Mouse (Mus musculus): ENCODE results near the gene Gm43064.
"Not testable (repeated sequence)": the region's sequence is repeated elsewhere in the genome, so short reads cannot be mapped to it uniquely, and the experiment has no call there.

Gene Gm43064

DNA sequence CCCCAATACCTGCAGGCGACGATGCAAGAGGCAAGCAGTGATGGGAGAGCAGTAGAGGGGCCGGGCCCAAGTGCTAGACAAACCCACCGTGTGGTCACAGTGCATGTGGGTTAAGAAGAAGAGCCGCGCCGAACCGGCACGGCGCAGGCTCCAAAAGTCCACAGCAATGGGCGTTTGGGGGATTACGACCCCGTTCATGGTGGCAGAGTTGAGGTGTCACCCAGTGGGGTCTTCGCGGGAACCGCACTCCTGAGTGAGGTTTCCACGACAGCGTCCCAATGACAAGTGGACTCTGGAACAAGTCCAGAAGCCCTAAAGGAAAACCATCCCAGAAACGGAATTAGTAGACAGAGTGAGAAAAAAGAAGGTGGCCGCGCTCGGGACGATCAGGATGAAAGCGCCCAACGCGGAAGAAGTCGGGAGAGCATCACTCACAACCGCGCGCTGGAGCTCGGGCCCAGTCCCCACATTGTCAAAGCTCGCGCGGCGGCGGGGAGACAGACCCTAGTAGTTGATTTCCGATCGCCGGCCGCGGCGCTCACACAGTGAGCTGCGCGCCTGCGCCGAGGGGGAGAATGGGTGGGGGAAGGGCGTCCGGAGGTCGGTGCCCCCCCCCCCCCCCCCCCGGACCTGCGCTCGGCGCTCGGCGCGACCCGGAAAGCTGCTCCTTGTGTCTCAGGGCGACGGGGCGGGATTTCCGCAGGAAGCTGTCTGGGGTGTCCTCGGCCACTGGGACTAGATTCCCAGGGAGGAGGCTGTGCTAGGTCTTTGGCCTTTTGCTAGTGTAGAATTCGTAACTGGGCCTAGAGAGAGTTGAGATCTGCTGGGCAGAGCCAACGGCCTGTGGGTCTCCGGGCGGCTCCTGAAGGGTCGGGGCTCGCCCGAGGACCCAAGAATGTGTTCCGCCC, at the start of gene Gm43064, which contains the start of the genes Dclre1b and Ap4b1:
Gm43064 (plus strand) TSS at position 683 of the 908 bp plus-strand sequence.
Dclre1b (minus strand) TSS at position 554 of the 908 bp plus-strand sequence.
Ap4b1 (plus strand) TSS at position 630 of the 908 bp plus-strand sequence.
- peak; percentile 98 for DNase-seq (ENCODE audit: inconsistent ontology term)

- no peak for DNase-seq (ENCODE audit: inconsistent ontology term)
These were observed 42.6 kb upstream of the Gm43064 start for GRCm38 (mm10) chr3:103766789-103767188.

DNA sequence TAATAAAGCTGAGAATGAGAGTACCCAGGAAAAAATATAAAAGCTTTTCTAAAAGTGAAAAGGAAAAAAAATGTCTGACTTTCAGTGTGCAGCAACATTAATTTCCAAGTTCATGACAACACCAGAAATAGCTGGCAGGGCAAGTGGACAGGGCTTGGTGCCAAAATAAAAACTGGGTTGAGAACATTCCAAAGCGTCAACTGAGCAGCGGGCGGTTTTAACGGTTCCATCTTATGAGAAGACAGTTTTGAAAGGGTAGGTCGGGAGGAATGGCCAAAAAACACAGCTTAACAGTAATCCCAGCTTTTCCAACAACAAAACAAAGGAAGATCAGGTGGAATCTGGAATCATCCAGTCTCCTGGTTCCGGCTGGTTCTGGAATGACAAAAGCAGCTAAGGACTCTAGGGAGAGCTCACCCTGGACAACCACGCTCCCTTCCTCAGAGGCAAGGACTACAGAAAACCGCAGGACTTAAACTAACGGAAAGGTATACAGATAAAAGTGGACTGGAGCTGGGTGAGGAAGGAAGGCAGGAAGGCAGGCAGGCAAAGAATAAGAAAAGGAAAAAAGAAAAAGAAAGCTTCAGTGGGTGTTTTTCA, 37.7 kb upstream of the Gm43064 start:
- peak; percentile 92 for DNase-seq (ENCODE audit: inconsistent ontology term)

DNA sequence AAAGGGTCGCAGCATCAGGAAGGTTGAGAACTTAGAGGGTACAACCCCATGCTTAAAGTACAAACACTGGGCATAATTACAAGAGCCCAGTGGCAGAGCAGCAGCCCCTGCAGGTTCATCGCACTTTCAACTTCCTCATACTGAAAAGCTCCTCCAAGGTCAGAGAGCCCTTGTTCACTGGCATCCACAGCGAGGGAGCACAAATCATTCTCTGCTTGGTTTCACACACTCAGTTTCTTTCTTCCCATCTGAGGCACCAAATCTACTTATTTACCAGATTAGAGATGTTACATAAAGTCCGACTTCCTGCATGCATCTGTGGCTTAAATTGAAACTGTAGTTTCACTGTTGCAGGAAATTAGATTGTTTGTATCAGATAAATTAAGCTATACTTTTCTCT, 36.5 kb upstream of the Gm43064 start:
- peak; percentile 36 for DNase-seq (ENCODE audit: inconsistent ontology term)

GRCm38 (mm10) chr3:103773508-103773907, 35.9 kb upstream of the Gm43064 start:
- no peak for DNase-seq (ENCODE audit: inconsistent ontology term)

DNA sequence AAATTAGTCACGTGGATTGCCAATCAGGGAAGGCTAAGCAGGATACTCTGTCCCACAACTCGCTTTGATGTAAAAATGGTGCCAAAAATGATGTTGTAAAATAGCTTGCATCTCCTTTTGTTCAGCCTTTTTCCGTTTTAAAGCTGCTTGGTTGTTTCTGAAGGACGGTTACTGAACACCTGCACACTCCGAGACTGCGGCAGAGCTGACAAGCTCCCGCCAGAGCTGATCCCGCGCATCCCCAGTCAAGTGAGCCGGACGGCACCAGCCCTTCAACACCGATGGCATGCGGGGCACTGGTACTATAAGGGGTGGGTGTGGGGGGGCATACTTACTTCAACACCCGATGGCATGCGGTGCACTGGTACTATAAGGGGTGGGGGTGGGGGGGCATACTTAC, 35.4 kb upstream of the Gm43064 start:
- DNase-seq (ENCODE audit: inconsistent ontology term), result peak; percentile 18

GRCm38 (mm10) chr3:103777940-103778339, 31.4 kb upstream of the Gm43064 start:
- no peak for DNase-seq (ENCODE audit: inconsistent ontology term)

DNA sequence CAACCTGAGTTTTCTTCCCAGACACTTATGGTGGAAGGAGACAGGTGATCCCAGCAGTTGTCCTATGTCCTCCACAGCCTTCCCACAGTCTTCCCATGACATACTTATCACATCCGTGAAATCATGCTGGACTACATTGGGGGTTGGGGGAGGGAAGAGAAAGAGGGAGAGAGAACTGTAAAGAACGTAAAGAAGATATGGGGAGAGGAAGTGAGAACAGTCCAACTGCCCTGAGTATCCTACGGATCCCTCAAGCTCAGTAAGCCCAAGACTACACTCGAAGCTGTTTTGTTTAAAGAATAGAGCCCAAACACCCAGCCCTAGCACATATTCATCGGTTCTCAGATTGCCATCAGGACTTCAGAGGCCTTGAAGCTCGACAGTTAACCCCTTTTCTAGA, 30.7 kb upstream of the Gm43064 start:
- DNase-seq (ENCODE audit: inconsistent ontology term), result no peak

DNA sequence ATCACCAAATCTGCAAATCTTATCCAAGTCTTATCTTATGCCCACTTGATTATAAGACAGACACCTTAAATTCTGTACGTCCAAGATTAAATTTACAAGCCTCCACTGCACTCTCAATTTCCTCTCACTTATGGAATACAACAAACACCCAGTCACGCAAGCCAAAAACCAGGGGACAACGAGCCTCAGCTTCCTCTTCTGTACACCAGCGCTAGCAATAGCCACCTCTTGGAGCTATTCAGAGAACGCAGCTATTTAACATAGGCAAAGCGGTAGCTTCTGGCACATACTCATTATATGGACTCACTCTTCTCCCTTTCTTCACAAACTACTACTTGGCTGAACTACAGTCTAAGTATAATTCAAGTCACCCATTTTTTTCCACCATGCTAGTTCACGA, 30.2 kb upstream of the Gm43064 start:
- no peak for DNase-seq (ENCODE audit: inconsistent ontology term)

DNA sequence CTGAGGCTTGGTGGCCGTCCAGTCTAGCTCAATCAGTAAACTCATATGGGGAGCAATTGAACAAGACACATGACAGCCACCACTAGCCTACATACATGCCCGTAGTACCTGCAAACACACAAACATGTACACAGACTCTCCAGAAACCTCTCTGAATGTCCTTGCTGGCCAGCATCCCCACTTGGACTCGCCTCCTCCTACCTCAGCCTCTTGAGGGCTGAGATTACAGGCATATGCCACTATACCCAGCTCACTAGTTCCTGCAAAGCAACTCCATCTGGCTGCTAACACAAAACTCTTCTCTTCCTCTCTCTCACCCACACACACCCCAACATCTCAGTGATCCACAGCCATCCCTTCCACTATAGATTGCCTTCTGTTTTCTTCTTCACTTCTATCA, 29.1 kb upstream of the Gm43064 start:
- DNase-seq (ENCODE audit: inconsistent ontology term), result no peak

- no peak for DNase-seq (ENCODE audit: inconsistent ontology term)
These were observed 28.6 kb upstream of the Gm43064 start for GRCm38 (mm10) chr3:103780777-103781176.

DNA sequence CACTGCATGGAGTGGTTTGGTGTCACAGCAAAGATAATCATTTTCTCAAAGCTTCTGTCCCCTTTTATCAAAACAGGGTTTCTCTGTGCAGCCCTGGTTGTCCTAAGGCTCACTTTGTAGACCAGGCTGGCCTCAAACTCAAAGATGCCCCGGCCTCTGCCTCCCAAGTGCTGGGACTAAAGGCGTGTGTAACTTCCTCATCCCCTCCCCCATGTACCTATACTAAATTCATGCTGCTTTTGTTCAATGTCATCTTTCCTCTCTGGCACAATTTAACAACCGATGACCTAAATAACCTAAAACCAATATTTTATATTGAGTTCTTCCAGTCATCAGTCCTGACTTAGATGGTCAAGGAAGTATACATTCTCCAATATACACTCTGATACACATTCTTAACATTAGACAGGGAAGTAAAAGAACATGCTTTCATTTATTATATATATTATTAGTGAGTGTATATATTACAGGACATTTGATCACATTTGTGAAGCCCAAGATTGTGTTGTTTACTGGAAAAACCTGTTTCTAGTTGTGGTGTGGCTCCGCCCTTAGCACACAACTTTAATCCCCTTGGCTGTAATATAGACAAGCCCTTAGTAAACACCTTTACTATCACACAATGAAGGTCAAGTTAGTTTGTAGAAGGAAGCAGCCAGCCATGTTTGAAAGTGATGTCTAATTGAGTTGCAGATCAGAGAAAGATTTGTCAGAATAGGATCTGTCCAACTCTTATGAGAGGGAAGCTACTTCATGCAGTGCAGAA, 26.3 kb upstream of the Gm43064 start:
- no peak for DNase-seq (ENCODE audit: inconsistent ontology term)

GRCm38 (mm10) chr3:103787225-103787624, 22.1 kb upstream of the Gm43064 start:
- no peak for DNase-seq (ENCODE audit: inconsistent ontology term)

DNA sequence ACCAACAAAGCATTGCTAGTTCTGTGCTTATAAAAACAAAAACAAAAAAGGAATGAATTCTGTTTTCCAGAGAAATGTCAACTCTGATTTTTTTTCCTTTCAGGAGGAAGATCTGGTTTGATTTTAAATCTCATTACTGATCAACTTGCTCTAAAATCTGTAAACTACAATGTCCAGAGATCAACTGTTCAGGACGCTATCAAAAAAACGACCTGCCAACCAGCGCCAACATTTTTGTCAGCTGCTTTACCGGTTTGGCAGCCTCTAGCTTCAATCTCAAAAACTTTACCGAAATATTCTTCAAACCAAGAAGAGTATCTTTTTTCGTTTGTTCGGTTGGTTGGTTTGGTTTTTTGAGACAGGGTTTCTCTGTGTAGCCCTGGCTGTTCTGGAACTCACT, 20.3 kb upstream of the Gm43064 start:
- DNase-seq (ENCODE audit: inconsistent ontology term), result no peak

GRCm38 (mm10) chr3:103789891-103790345, 19.5 kb upstream of the Gm43064 start:
- DNase-seq (ENCODE audit: inconsistent ontology term), result peak; percentile 84

DNA sequence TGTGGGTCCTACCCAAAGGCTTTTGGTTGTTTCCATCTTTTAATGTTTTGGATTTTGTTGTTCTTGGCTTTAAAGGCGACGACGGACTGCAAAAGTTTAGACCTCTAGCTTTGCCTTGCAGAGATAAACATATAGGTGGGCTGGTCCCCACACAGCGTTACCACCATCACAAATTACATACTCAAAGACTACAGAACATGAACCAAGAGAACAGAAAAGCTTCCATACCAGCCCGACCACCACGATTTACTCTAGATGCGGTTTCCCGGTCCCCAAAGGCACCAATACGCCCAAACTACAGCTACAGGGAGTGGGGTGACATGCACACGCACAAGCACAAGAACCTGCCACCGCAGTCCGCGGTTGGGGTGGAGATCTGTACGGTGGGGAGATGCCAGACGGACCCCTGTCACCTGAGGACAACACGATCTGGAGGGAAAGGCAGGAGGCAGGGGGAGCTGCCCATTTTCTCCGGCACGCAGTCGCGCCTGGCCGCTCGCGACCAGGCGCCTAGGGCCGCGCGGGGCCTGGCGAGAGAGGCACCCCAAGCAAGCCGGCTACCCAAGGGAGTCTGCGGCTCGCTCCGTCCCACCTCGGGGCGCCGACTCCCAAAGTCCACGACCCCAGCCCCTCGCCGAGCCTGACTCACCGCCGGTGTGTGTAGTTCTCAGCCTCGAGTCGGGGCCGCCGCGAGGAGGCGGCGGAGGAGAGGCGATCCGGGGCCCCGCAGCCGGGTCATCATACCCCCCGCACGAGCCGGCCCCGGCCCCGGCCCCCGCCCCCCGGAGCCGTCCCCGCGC, 18.8 kb upstream of the Gm43064 start:
- peak; percentile 54 for DNase-seq (ENCODE audit: inconsistent ontology term)

DNA sequence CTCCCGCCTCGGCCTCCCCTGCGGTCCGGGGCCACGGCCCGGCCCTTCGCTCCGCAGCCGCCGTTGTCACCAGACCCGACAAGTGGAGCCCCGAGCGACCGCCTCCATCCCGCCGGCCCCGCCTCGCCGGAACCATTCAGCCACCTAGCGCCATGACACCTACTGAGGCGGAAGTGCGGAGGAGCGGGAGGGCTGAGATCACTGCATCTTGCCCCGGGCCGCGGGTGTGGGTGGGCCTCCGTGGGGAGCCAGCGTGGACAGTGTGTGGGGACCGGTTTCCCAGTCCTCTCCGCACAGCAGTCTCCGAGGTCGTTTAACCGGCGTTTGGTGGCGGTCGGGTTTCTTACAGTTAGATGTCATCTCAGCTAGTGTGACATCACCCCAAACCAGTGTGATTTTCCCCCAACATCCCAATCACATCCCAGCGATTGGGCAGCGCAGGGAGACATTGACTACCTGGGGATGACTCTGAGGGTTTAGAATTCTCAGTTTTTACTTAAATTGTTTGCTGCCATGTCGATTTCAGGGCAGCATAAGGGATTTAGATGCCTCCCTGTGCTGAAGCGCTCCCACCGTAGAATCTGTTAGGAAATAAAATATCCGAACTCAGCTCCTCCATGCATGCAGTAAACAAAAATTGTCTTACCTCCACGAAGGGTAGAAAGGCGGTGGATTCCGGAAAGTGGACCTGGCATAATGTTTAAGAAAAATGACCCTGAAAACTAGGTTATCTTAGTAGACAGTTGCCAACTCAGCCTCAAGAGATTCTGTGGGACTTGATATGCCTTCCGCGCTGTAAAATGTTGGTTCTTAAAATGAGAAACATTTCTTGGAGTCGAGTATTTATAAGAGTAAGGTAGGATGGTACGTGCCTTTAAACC, 17.9 kb upstream of the Gm43064 start, which contains the start of gene Hipk1:
Hipk1 (minus strand) TSS at position 334 of the 881 bp plus-strand sequence.
- peak; percentile 96 for DNase-seq (ENCODE audit: inconsistent ontology term)

- DNase-seq (ENCODE audit: inconsistent ontology term), result not testable (repeated sequence)
These were observed 17.3 kb upstream of the Gm43064 start for GRCm38 (mm10) chr3:103792111-103792406.

DNA sequence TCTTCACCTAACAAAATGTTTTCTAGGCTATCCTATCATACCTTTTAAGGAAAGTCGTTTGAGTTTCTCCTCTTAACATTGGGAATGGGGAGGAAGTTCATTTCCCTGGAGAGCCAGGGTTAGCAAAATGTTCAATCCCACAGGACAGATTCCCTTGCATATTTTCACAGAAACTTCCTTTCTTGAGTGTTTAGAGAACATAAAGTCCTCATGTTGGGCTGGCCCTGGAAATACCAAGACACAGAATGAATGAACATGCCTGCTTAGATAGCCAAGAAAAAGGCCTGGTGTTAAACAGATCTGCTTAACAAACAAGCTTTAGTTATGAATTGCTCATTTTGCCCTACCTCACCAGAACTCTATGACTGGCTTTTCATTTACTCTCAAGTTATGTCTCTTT, 16.8 kb upstream of the Gm43064 start:
- DNase-seq (ENCODE audit: inconsistent ontology term), result no peak

GRCm38 (mm10) chr3:103796389-103796788, 13.0 kb upstream of the Gm43064 start:
- DNase-seq (ENCODE audit: inconsistent ontology term), result no peak
